Mouse (Mus musculus) liver, adult 2 months (tissue): ENCODE data around the gene Brd3os. TPM values are rescaled to one million over a fixed set of nuclear protein-coding genes. Genes with fewer than 3 reads are reported as not detected.

ENCODE experiments used
- DNase-seq: peaks from one replicate; pipeline ENCODE4 v3.0.0-alpha.2; 2011; ENCODE audit warnings: low read depth, low spot score; ENCODE audit errors: extremely low read depth
- H3K27ac ChIP-seq: fragments of 200-500 bp; replicated peaks from 2 replicates; pipeline ENCODE4 v1.5.1; 2012; ENCODE audit warnings: low read depth, mild to moderate bottlenecking, control low read depth, inconsistent platforms, low read length; ENCODE audit not compliant: insufficient read depth
- H3K27me3 ChIP-seq: fragments of 200-500 bp; 2 replicates; pipeline ENCODE4 v1.6.1; 2012; ENCODE audit warnings: mild to moderate bottlenecking, moderate library complexity, low read length, inconsistent platforms; ENCODE audit not compliant: control insufficient read depth, insufficient read depth
- H3K36me3 ChIP-seq: fragments of 200-500 bp; 2 replicates; pipeline ENCODE4 v1.6.1; 2012; ENCODE audit warnings: low read length, inconsistent platforms; ENCODE audit not compliant: control insufficient read depth, insufficient read depth
- H3K4me1 ChIP-seq: fragments of 200-500 bp; 2 replicates; pipeline ENCODE4 v1.6.1; 2011; ENCODE audit warnings: low read length; ENCODE audit not compliant: control insufficient read depth, insufficient read depth
- H3K4me3 ChIP-seq: fragments of 200-500 bp; 2 replicates; pipeline ENCODE4 v1.5.1; 2011; ENCODE audit warnings: low read depth, mild to moderate bottlenecking, control low read depth, low read length, moderate library complexity; ENCODE audit not compliant: insufficient read depth
- H3K79me2 ChIP-seq: fragments of 200-500 bp; 2 replicates; pipeline ENCODE4 v1.6.1; 2012; ENCODE audit warnings: inconsistent platforms, mild to moderate bottlenecking, low read length, moderate library complexity; ENCODE audit not compliant: control insufficient read depth, insufficient read depth
- H3K9ac ChIP-seq: fragments of 200-500 bp; 2 replicates; pipeline ENCODE4 v1.6.1; 2012; ENCODE audit warnings: low read depth, mild to moderate bottlenecking, control low read depth, inconsistent platforms, low read length
- CTCF ChIP-seq: fragments of 200-500 bp; IDR thresholded peaks from 2 replicates; pipeline ENCODE4 v1.5.1; 2011; ENCODE audit warnings: low read depth, low read length, control low read depth
- POLR2A ChIP-seq: fragments of 200-500 bp; IDR thresholded peaks from 2 replicates; pipeline ENCODE4 v1.6.1; 2011; ENCODE audit warnings: low read length, control low read depth; ENCODE audit not compliant: insufficient read depth; ENCODE audit errors: extremely low read depth
- WGBS: fragments of 180-500 bp; shearing (Covaris S2); methylation state at CpG from one replicate; pipeline ENCODE4 v1.1.7; 2018; 5-methylcytosine and 5-hydroxymethylcytosine counted together
- polyA plus RNA-seq: library from polyadenylated mRNA; depleted of rRNA; stranded (reverse); fragments of >200 nt; gene quantifications from 2 replicates; pipeline ENCODE4 v1.2.3, GENCODE M21; 2012
- total RNA-seq: library from RNA; depleted of rRNA; stranded (reverse); fragments of >200 nt; gene quantifications from 2 replicates; pipeline ENCODE4 v1.2.3, GENCODE M21; 2014

The Brd3os gene
- total and polyA plus RNA-seq, 2 experiments, result 0.09 to 0.82 TPM

GRCm38 (mm10) chr2:27447782-27448181, 5.7 kb downstream of the Brd3os start:
- Histone ChIP-seq H3K36me3 (peaks cover 27% of the 10 kb centered on the region; the same call in 1 of the 2 replicates), H3K4me1 (no peaks in the 10 kb centered on the region), H3K27ac (no peak overlapping the region), H3K4me3 (no peak overlapping the region), H3K9ac (no peak overlapping the region), H3K79me2 (no peaks in the 10 kb centered on the region), H3K27me3 (no peaks in the 10 kb centered on the region)
- DNase-seq, result no peak
- TF ChIP-seq POLR2A (no peak), CTCF (peak; percentile 17; the same call in 1 of the 2 replicates)
- 92% methylated on average over 5 of the region's 5 CpGs for WGBS

- peaks cover 42% of the 10 kb centered on the region for H3K36me3 ChIP-seq
- no peak for DNase-seq
These were observed 8.1 kb downstream of the Brd3os start for GRCm38 (mm10) chr2:27450226-27450625.

GRCm38 (mm10) chr2:27459735-27460134, 17.6 kb downstream of the Brd3os start:
- Histone ChIP-seq H3K27me3 (no peaks in the 10 kb centered on the region), H3K4me1 (peaks cover 16% of the 10 kb centered on the region), H3K36me3 (peaks cover 40% of the 10 kb centered on the region), H3K4me3 (no peak overlapping the region), H3K27ac (no peak overlapping the region), H3K9ac (no peak overlapping the region), H3K79me2 (peaks cover 13% of the 10 kb centered on the region)
- no peak for DNase-seq
- 88% methylated on average over 7 of the region's 7 CpGs for WGBS
- TF ChIP-seq POLR2A, result no peak
- no peak for TF ChIP-seq CTCF

More at GRCm38 (mm10) chr2:27450226-27450625, 8.1 kb downstream of the Brd3os start:
- Histone ChIP-seq H3K9ac (no peak overlapping the region), H3K27me3 (no peaks in the 10 kb centered on the region), H3K79me2 (no peaks in the 10 kb centered on the region), H3K27ac (no peak overlapping the region), H3K4me1 (no peaks in the 10 kb centered on the region), H3K4me3 (no peak overlapping the region)
- 86% methylated on average over 14 of the region's 14 CpGs for WGBS
- TF ChIP-seq CTCF, result no peak
- TF ChIP-seq POLR2A, result no peak

- no peak overlapping the region for H3K27ac ChIP-seq
- H3K36me3 ChIP-seq, result peaks cover 36% of the 10 kb centered on the region
- no peak for TF ChIP-seq POLR2A
- TF ChIP-seq CTCF, result no peak
- H3K79me2 ChIP-seq, result peaks cover 13% of the 10 kb centered on the region
- no peak overlapping the region for H3K9ac ChIP-seq
- 86% methylated on average over 5 of the region's 5 CpGs for WGBS
- H3K4me3 ChIP-seq, result no peak overlapping the region
- DNase-seq, result no peak
- H3K4me1 ChIP-seq, result peaks cover 16% of the 10 kb centered on the region
- H3K27me3 ChIP-seq, result no peaks in the 10 kb centered on the region
These were observed 18.0 kb downstream of the Brd3os start for GRCm38 (mm10) chr2:27460163-27460562.

- Histone ChIP-seq H3K27ac (no peak overlapping the region), H3K27me3 (no peaks in the 10 kb centered on the region), H3K4me3 (no peak overlapping the region), H3K36me3 (peaks cover 32% of the 10 kb centered on the region), H3K79me2 (peaks cover 13% of the 10 kb centered on the region), H3K9ac (no peak overlapping the region), H3K4me1 (peaks cover 16% of the 10 kb centered on the region)
- 48% methylated on average over 9 of the region's 9 CpGs for WGBS
- DNase-seq, result no peak
- no peak for TF ChIP-seq CTCF
- TF ChIP-seq POLR2A, result no peak
These were observed 18.5 kb downstream of the Brd3os start for GRCm38 (mm10) chr2:27460651-27461050.

GRCm38 (mm10) chr2:27461881-27462660, 19.9 kb downstream of the Brd3os start:
- Histone ChIP-seq H3K4me3 (no peak overlapping the region), H3K27ac (peak overlapping the region; percentile 64), H3K79me2 (peaks cover 20% of the 10 kb centered on the region), H3K36me3 (peaks cover 22% of the 10 kb centered on the region), H3K27me3 (no peaks in the 10 kb centered on the region), H3K4me1 (peaks cover 16% of the 10 kb centered on the region), H3K9ac (no peak overlapping the region)
- peak; percentile 81 for DNase-seq
- 21% methylated on average over 4 of the region's 4 CpGs for WGBS
- TF ChIP-seq CTCF (no peak), POLR2A (no peak)
